Mouse (Mus musculus): ENCODE data around the gene Ddias. TPM values are rescaled to one million over a fixed set of nuclear protein-coding genes. Genes with fewer than 3 reads are reported as not detected.

Ddias gene
- polyA plus RNA-seq, 1 experiment = 0.28 TPM

GRCm38 (mm10) chr7:92870161-92870560 lies 3.9 kb downstream of the Ddias start:
- Histone ChIP-seq H3K27me3 (ENCODE audit: control insufficient read depth, insufficient read depth, low read length) (no peaks in the 10 kb centered on the region), H3K4me3 (ENCODE audit: extremely low read depth, insufficient read depth, insufficient read length) (no peak overlapping the region), H3K4me1 (ENCODE audit: control insufficient read depth, insufficient read depth, insufficient read length) (no peaks in the 10 kb centered on the region), H3K27ac (ENCODE audit: insufficient read depth, low read length) (no peak overlapping the region), H3K36me3 (ENCODE audit: control insufficient read depth, insufficient read depth, low read length) (no peaks in the 10 kb centered on the region)
- DNase-seq (ENCODE audit: low read depth in 1 of 2, low spot score in 2 of 2) = no peak
- 63% methylated on average over 3 of the region's 3 CpGs for WGBS
- TF ChIP-seq CTCF (IDR thresholded peaks at IDR 0.05; ENCODE audit: extremely low read depth, insufficient read depth, insufficient read length, insufficient replicate concordance) (no peak), POLR2A (IDR thresholded peaks at IDR 0.05; ENCODE audit: low read depth, low read length) (no peak)

GRCm38 (mm10) chr7:92866526-92866925 lies 7.5 kb downstream of the Ddias start:
- DNase-seq (ENCODE audit: low read depth in 1 of 2, low spot score in 2 of 2) = no peak
- no peaks in the 10 kb centered on the region for H3K4me1 ChIP-seq (ENCODE audit: control insufficient read depth, insufficient read depth, insufficient read length)
- no peak overlapping the region for H3K4me3 ChIP-seq (ENCODE audit: extremely low read depth, insufficient read depth, insufficient read length)
- WGBS = 39% methylated on average over 2 of the region's 2 CpGs
- no peak overlapping the region for H3K27ac ChIP-seq (ENCODE audit: insufficient read depth, low read length)
- no peaks in the 10 kb centered on the region for H3K36me3 ChIP-seq (ENCODE audit: control insufficient read depth, insufficient read depth, low read length)
- H3K27me3 ChIP-seq (ENCODE audit: control insufficient read depth, insufficient read depth, low read length) = no peaks in the 10 kb centered on the region
- no peak for TF ChIP-seq CTCF (IDR thresholded peaks at IDR 0.05; ENCODE audit: extremely low read depth, insufficient read depth, insufficient read length, insufficient replicate concordance)
- no peak for TF ChIP-seq POLR2A (IDR thresholded peaks at IDR 0.05; ENCODE audit: low read depth, low read length)

DNA sequence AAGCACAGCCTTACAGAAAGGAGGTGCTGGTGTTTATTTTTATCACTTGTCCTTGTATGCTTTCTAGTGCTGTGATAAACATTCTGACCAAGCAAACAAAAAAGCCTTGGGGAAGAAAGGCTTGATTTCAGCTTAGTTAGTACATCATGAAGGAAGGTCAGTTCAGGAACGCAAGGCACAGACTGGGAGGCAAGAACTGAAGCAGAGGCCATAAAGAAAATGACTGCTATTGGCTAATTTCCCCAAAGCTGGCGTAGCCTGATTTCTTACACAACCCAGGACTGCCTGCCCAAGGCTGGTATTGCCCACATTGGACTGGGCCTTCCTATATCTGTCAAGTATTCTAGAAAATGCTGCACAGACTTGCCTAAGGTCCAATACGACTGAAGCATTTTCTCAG lies 25.8 kb downstream of the Ddias start:
- Histone ChIP-seq H3K4me1 (ENCODE audit: control insufficient read depth, insufficient read depth, insufficient read length) (no peaks in the 10 kb centered on the region), H3K27ac (ENCODE audit: insufficient read depth, low read length) (no peak overlapping the region), H3K4me3 (ENCODE audit: extremely low read depth, insufficient read depth, insufficient read length) (no peak overlapping the region), H3K36me3 (ENCODE audit: control insufficient read depth, insufficient read depth, low read length) (no peaks in the 10 kb centered on the region), H3K27me3 (ENCODE audit: control insufficient read depth, insufficient read depth, low read length) (no peaks in the 10 kb centered on the region)
- 88% methylated on average over 3 of the region's 3 CpGs for WGBS
- no peak for DNase-seq (ENCODE audit: low read depth in 1 of 2, low spot score in 2 of 2)
- no peak for TF ChIP-seq POLR2A (IDR thresholded peaks at IDR 0.05; ENCODE audit: low read depth, low read length)
- TF ChIP-seq CTCF (IDR thresholded peaks at IDR 0.05; ENCODE audit: extremely low read depth, insufficient read depth, insufficient read length, insufficient replicate concordance) = no peak

DNA sequence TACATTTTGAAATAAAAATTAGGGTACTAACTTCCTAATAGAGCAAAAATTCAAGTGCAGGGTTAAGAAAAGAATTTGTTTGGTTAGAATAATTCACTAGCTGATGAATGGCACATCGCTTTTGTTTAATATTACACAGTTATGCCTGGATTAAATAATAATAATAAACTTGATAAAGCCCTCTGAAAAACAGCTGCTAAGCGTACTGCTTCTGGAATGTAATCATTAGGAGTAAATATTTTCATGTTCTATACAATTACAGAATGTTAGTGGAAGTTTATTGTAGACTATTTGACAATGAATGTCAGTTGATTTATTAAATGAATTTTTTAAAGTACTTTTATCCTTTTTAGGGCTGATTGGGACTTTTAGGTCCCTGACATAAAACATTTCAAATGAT lies 31.8 kb downstream of the Ddias start:
- Histone ChIP-seq H3K36me3 (ENCODE audit: control insufficient read depth, insufficient read depth, low read length) (no peaks in the 10 kb centered on the region), H3K27me3 (ENCODE audit: control insufficient read depth, insufficient read depth, low read length) (no peaks in the 10 kb centered on the region), H3K27ac (ENCODE audit: insufficient read depth, low read length) (no peak overlapping the region), H3K4me1 (ENCODE audit: control insufficient read depth, insufficient read depth, insufficient read length) (no peaks in the 10 kb centered on the region), H3K4me3 (ENCODE audit: extremely low read depth, insufficient read depth, insufficient read length) (no peak overlapping the region)
- 87% methylated on average over 2 of the region's 2 CpGs for WGBS
- no peak for TF ChIP-seq POLR2A (IDR thresholded peaks at IDR 0.05; ENCODE audit: low read depth, low read length)
- TF ChIP-seq CTCF (IDR thresholded peaks at IDR 0.05; ENCODE audit: extremely low read depth, insufficient read depth, insufficient read length, insufficient replicate concordance) = no peak
- DNase-seq (ENCODE audit: low read depth in 1 of 2, low spot score in 2 of 2) = no peak

- no peak for DNase-seq (ENCODE audit: low read depth in 1 of 2, low spot score in 2 of 2)
- Histone ChIP-seq H3K4me1 (ENCODE audit: control insufficient read depth, insufficient read depth, insufficient read length) (no peaks in the 10 kb centered on the region), H3K4me3 (ENCODE audit: extremely low read depth, insufficient read depth, insufficient read length) (no peak overlapping the region), H3K27me3 (ENCODE audit: control insufficient read depth, insufficient read depth, low read length) (no peaks in the 10 kb centered on the region), H3K36me3 (ENCODE audit: control insufficient read depth, insufficient read depth, low read length) (peaks cover 3% of the 10 kb centered on the region; the same call in 1 of the 2 replicates), H3K27ac (ENCODE audit: insufficient read depth, low read length) (no peak overlapping the region)
- TF ChIP-seq POLR2A (IDR thresholded peaks at IDR 0.05; ENCODE audit: low read depth, low read length) (no peak), CTCF (IDR thresholded peaks at IDR 0.05; ENCODE audit: extremely low read depth, insufficient read depth, insufficient read length, insufficient replicate concordance) (no peak)
- WGBS = 57% methylated on average over 3 of the region's 3 CpGs
These were observed 36.1 kb downstream of the Ddias start for GRCm38 (mm10) chr7:92837907-92838306.

DNA sequence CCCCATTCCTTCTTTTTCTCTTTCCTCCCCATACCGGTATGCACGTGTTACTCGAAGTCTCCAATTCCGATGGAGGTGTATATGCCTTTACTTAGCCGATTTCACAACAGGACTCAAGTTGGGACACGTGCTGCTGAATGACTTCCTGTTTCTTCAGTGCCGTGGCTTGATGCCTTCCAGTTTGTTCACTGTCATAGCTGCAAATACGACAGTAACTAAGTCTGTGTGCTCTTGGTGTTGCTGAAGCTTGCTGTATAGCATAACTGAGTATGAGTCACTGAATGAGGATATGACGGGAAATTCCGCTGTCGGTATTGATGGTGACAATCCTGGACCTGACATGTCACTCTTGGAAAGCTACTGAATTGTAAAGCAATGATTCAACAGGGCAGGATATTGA lies 36.8 kb downstream of the Ddias start:
- Histone ChIP-seq H3K4me3 (ENCODE audit: extremely low read depth, insufficient read depth, insufficient read length) (no peak overlapping the region), H3K27ac (ENCODE audit: insufficient read depth, low read length) (no peak overlapping the region), H3K27me3 (ENCODE audit: control insufficient read depth, insufficient read depth, low read length) (no peaks in the 10 kb centered on the region), H3K36me3 (ENCODE audit: control insufficient read depth, insufficient read depth, low read length) (peaks cover 4% of the 10 kb centered on the region; the same call in 1 of the 2 replicates), H3K4me1 (ENCODE audit: control insufficient read depth, insufficient read depth, insufficient read length) (no peaks in the 10 kb centered on the region)
- no peak for TF ChIP-seq POLR2A (IDR thresholded peaks at IDR 0.05; ENCODE audit: low read depth, low read length)
- TF ChIP-seq CTCF (IDR thresholded peaks at IDR 0.05; ENCODE audit: extremely low read depth, insufficient read depth, insufficient read length, insufficient replicate concordance) = no peak
- 41% methylated on average over 11 of the region's 11 CpGs for WGBS
- no peak for DNase-seq (ENCODE audit: low read depth in 1 of 2, low spot score in 2 of 2)

- WGBS = 73% methylated on average over 3 of the region's 3 CpGs
- Histone ChIP-seq H3K4me3 (ENCODE audit: extremely low read depth, insufficient read depth, insufficient read length) (no peak overlapping the region), H3K27me3 (ENCODE audit: control insufficient read depth, insufficient read depth, low read length) (no peaks in the 10 kb centered on the region), H3K27ac (ENCODE audit: insufficient read depth, low read length) (no peak overlapping the region), H3K4me1 (ENCODE audit: control insufficient read depth, insufficient read depth, insufficient read length) (no peaks in the 10 kb centered on the region; the same call in 1 of the 2 replicates), H3K36me3 (ENCODE audit: control insufficient read depth, insufficient read depth, low read length) (peaks cover 4% of the 10 kb centered on the region; the same call in 1 of the 2 replicates)
- TF ChIP-seq POLR2A (IDR thresholded peaks at IDR 0.05; ENCODE audit: low read depth, low read length) (no peak), CTCF (IDR thresholded peaks at IDR 0.05; ENCODE audit: extremely low read depth, insufficient read depth, insufficient read length, insufficient replicate concordance) (no peak)
- no peak for DNase-seq (ENCODE audit: low read depth in 1 of 2, low spot score in 2 of 2)
These were observed 37.6 kb downstream of the Ddias start for GRCm38 (mm10) chr7:92836447-92836846.

All from spleen, adult 2 months (tissue).